Mouse (Mus musculus) limb, embryonic 15.5 days (tissue): ENCODE measurements around the gene Stag3. TPM values are rescaled to one million over a fixed set of nuclear protein-coding genes. Genes with fewer than 3 reads are reported as not detected.

Experiments used
- ATAC-seq: fragments of 200-750 bp; cut with Nextera tagmentation; 2 replicates; pipeline ENCODE4 v1.8.0; 2017; ENCODE audit warnings: low read depth, moderate TSS enrichment; ENCODE audit not compliant: insufficient number of reproducible peaks, low FRiP score, low TSS enrichment
- H3K27ac ChIP-seq: fragments of 300-500 bp; sonication (generic); 2 replicates; pipeline ENCODE4 v1.5.1; 2015; ENCODE audit warnings: moderate library complexity, mild to moderate bottlenecking, inconsistent platforms
- H3K27me3 ChIP-seq: fragments of 300-500 bp; sonication (generic); 2 replicates; pipeline ENCODE4 v1.6.1; 2015; ENCODE audit warnings: inconsistent platforms
- H3K36me3 ChIP-seq: fragments of 300-500 bp; sonication (generic); 2 replicates; pipeline ENCODE4 v1.6.1; 2015; ENCODE audit warnings: inconsistent platforms
- H3K4me1 ChIP-seq: fragments of 300-500 bp; sonication (generic); 2 replicates; pipeline ENCODE4 v1.6.1; 2015; ENCODE audit warnings: inconsistent platforms
- H3K4me2 ChIP-seq: fragments of 300-500 bp; sonication (generic); 2 replicates; pipeline ENCODE4 v1.6.1; 2015; ENCODE audit warnings: mild to moderate bottlenecking, inconsistent platforms
- H3K4me3 ChIP-seq: fragments of 300-500 bp; sonication (generic); 2 replicates; pipeline ENCODE4 v1.5.1; 2015; ENCODE audit warnings: mild to moderate bottlenecking, inconsistent platforms
- H3K9ac ChIP-seq: fragments of 300-500 bp; sonication (generic); 2 replicates; pipeline ENCODE4 v1.6.1; 2015; ENCODE audit warnings: inconsistent platforms
- H3K9me3 ChIP-seq: fragments of 300-500 bp; sonication (generic); 2 replicates; pipeline ENCODE4 v1.6.1; 2016; ENCODE audit warnings: inconsistent platforms
- WGBS: fragments of 180-500 bp; shearing (Covaris S2); methylation state at CpG from one replicate; pipeline ENCODE4 v1.1.7; 2015; 5-methylcytosine and 5-hydroxymethylcytosine counted together
- polyA plus RNA-seq: library from polyadenylated mRNA; unstranded; fragments of >200 nt; fragmentation: Nextera tagmentation; extraction: Ambion mirVana; gene quantifications from 2 replicates; pipeline ENCODE4 v1.2.1, GENCODE M21; 2015

Stag3 gene
- polyA plus RNA-seq, 1 experiment from 2014 or later: 4.8 TPM

DNA sequence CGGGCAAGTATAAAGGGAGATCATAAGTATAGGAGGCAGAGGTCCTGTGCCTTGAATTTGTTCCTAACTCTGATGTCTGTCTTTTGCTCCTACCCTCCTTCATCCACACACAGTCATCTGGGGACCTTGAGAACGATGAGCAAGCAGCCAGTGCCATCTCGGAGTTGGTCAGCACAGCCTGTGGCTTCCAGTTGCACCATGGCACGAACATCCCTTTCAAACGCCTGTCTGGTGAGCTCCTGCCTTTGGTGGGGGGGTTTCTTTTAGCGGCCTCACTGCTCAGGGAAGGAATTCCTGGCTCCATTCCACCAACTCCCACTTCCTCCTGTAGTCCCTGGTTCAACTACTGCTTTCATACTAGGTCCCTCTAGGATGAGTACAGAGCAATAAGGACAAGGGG lies 21.5 kb upstream of the Stag3 start:
- Histone ChIP-seq H3K4me3 (no peak overlapping the region), H3K4me1 (peaks cover 39% of the 10 kb centered on the region), H3K9me3 (no peaks in the 10 kb centered on the region), H3K27ac (no peak overlapping the region), H3K4me2 (no peak overlapping the region), H3K36me3 (peaks cover 54% of the 10 kb centered on the region), H3K27me3 (no peaks in the 10 kb centered on the region), H3K9ac (no peak overlapping the region)
- 85% methylated on average over 6 of the region's 6 CpGs for WGBS
- no peak for ATAC-seq

DNA sequence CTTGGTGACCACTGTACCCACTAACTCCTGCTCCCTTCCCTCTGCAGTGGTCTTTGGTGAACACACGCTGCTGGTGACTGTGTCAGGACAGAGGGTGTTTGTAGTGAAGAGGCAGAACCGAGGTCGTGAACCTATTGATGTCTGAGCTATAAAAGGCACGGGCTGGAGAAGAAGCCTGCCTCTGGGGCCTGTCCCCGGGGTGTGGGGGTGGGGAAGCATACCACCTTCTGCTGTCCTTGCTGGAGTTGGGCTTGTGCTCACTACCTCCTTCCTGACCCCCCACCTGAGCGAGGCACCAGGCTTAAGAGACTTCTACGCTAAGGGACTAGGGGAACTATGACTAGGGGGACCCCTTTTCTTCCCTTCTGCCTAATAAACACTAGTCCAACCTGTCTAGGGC lies 21.0 kb upstream of the Stag3 start:
- peaks cover 54% of the 10 kb centered on the region for H3K36me3 ChIP-seq
- H3K9me3 ChIP-seq: no peaks in the 10 kb centered on the region
- WGBS: 50% methylated on average over 7 of the region's 7 CpGs
- H3K27ac ChIP-seq: no peak overlapping the region
- H3K4me2 ChIP-seq: no peak overlapping the region
- H3K9ac ChIP-seq: no peak overlapping the region
- H3K27me3 ChIP-seq: no peaks in the 10 kb centered on the region
- ATAC-seq: no peak
- no peak overlapping the region for H3K4me3 ChIP-seq
- peaks cover 39% of the 10 kb centered on the region for H3K4me1 ChIP-seq

GRCm38 (mm10) chr5:138260051-138260450 lies 20.0 kb upstream of the Stag3 start:
- no peaks in the 10 kb centered on the region for H3K9me3 ChIP-seq
- ATAC-seq: no peak
- peaks cover 54% of the 10 kb centered on the region for H3K36me3 ChIP-seq
- WGBS: 77% methylated on average over 10 of the region's 10 CpGs
- no peak overlapping the region for H3K27ac ChIP-seq
- H3K4me3 ChIP-seq: no peak overlapping the region
- H3K4me1 ChIP-seq: peaks cover 40% of the 10 kb centered on the region
- no peaks in the 10 kb centered on the region for H3K27me3 ChIP-seq
- H3K4me2 ChIP-seq: no peak overlapping the region
- H3K9ac ChIP-seq: no peak overlapping the region

DNA sequence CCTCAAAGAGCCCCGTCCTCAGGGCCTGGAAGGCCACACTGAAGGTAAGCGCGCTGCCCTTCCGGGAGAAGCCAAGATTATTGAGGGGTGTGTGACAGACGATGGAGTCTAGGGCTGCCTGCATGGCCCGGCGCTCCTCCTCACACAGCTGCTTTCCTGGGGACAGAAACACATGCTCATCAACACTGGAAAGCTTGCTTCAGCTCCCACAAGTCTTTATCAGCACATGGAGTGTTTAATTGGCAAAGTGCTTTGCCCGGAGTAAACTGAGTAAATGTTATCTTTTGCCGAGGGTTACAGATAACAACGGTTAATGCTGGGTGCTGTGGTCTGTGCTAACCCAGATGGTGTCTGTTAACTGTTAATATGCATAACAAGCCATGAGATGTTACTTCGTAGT lies 19.2 kb upstream of the Stag3 start:
- Histone ChIP-seq H3K9ac (no peak overlapping the region), H3K27ac (no peak overlapping the region), H3K4me3 (no peak overlapping the region), H3K9me3 (no peaks in the 10 kb centered on the region), H3K4me2 (no peak overlapping the region), H3K36me3 (peaks cover 57% of the 10 kb centered on the region), H3K4me1 (peaks cover 39% of the 10 kb centered on the region), H3K27me3 (no peaks in the 10 kb centered on the region)
- ATAC-seq: no peak
- WGBS: 83% methylated on average over 11 of the region's 11 CpGs

GRCm38 (mm10) chr5:138262001-138262400 lies 18.0 kb upstream of the Stag3 start:
- no peaks in the 10 kb centered on the region for H3K27me3 ChIP-seq
- no peaks in the 10 kb centered on the region for H3K9me3 ChIP-seq
- peaks cover 64% of the 10 kb centered on the region for H3K36me3 ChIP-seq
- no peak for ATAC-seq
- H3K4me2 ChIP-seq: no peak overlapping the region
- peaks cover 30% of the 10 kb centered on the region for H3K4me1 ChIP-seq
- 71% methylated on average over 4 of the region's 4 CpGs for WGBS
- H3K9ac ChIP-seq: no peak overlapping the region
- 0 out of 2 replicates have a peak overlapping the region, but pooled peaks have one; percentile 89 for H3K4me3 ChIP-seq
- no peak overlapping the region for H3K27ac ChIP-seq

- peak overlapping the region; percentile 92 for H3K4me2 ChIP-seq
- H3K36me3 ChIP-seq: peaks cover 59% of the 10 kb centered on the region
- H3K4me3 ChIP-seq: peak overlapping the region; percentile 89
- WGBS: 63% methylated on average over 18 of the region's 18 CpGs
- H3K9me3 ChIP-seq: no peaks in the 10 kb centered on the region
- peaks cover 26% of the 10 kb centered on the region for H3K4me1 ChIP-seq
- H3K27ac ChIP-seq: no peak overlapping the region
- ATAC-seq: no peak
- H3K9ac ChIP-seq: peak overlapping the region; percentile 96
- H3K27me3 ChIP-seq: no peaks in the 10 kb centered on the region
Measured at GRCm38 (mm10) chr5:138262582-138263240, 17.3 kb upstream of the Stag3 start.

DNA sequence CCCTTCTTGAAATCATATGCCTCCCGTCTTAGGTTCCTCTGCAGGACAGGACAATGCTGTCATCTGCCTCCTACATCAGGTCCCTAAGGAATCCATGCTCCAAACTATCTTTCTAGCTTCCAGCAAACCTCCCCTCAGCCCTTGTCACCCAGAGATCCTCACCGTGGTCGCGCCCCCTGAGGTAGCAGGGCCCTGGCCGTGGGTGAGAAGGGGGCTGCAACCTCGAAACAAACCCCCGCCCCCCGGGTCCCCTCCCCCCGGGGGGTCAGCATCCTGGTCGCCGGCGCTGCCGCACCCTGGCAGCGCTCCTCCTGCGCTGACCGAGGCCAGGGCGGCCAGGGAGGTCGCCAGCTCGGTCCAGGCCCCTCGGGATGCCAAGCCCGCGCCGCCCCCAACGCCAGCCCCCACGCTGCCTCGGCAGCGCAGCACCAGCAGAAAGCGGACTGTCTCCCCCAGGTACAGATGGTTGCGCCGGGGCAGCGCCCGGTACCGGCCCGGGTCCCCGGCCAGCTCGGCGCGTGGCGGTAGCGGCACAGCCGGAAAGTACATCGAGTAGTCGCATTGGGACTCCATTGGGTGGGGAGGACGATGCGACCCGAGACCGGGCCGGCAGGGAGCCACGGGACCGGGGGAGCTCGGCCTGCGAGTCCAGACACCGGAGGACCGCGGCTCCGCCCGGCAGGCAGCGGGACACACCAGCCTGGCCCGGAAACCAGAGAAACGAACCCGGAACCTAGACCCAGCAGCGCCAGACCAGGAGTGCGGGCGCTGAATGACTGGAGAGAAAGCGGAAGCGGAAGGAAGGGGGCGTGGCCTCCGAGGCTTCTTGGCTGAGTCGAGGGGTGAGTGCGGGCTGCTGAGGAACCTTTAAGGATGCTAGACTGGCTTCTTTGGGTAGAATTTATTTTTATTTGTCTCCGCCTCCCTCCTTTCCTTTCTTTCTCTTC lies 16.5 kb upstream of the Stag3 start, which contains the start of gene BC037034:
Gene BC037034 (minus strand): TSS at position 774 of the 947 bp plus-strand sequence.
- Histone ChIP-seq H3K9ac (peak within 1 kb of the TSS; percentile 96), H3K36me3 (peaks cover 52% of the 10 kb centered on the region), H3K4me3 (peak within 1 kb of the TSS; percentile 89), H3K4me2 (peak within 1 kb of the TSS; percentile 92), H3K27ac (peak within 1 kb of the TSS; percentile 79), H3K9me3 (no peaks in the 10 kb centered on the region), H3K27me3 (no peaks in the 10 kb centered on the region), H3K4me1 (peaks cover 26% of the 10 kb centered on the region)
- peak; percentile 81 for ATAC-seq
- under 1% methylated on average over 64 of the region's 71 CpGs for WGBS

GRCm38 (mm10) chr5:138264207-138264578 lies 15.8 kb upstream of the Stag3 start:
- Histone ChIP-seq H3K4me1 (peaks cover 26% of the 10 kb centered on the region), H3K27ac (peak overlapping the region; percentile 79), H3K4me2 (peak overlapping the region; percentile 92), H3K27me3 (no peaks in the 10 kb centered on the region), H3K9me3 (no peaks in the 10 kb centered on the region), H3K36me3 (peaks cover 45% of the 10 kb centered on the region), H3K4me3 (peak overlapping the region; percentile 89), H3K9ac (peak overlapping the region; percentile 96)
- WGBS: 10% methylated on average over 6 of the region's 6 CpGs
- ATAC-seq: no peak

DNA sequence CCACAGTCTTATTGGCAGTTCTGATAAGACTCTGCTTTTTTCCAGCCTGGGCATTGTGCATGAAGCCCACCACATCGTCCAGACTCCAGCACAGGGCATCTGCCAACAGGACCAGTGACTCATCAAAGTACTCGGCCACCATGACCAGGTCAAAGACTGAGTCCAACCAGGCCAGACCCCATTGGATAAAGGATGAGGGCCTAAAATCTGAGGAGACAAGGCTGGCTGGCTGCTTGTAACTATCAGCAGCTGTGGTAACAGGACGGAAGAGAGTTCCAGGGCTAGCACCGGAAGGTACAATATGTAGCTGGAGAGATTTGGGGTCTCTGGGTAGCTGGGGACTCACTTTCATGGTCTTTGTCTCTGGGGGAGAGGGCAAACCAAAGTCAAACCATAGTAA lies 14.3 kb upstream of the Stag3 start:
- Histone ChIP-seq H3K9ac (no peak overlapping the region), H3K4me3 (no peak overlapping the region), H3K36me3 (peaks cover 30% of the 10 kb centered on the region), H3K4me2 (no peak overlapping the region), H3K9me3 (no peaks in the 10 kb centered on the region), H3K4me1 (peaks cover 21% of the 10 kb centered on the region), H3K27ac (no peak overlapping the region), H3K27me3 (no peaks in the 10 kb centered on the region)
- 93% methylated on average over 4 of the region's 4 CpGs for WGBS
- no peak for ATAC-seq

GRCm38 (mm10) chr5:138267114-138267513 lies 12.9 kb upstream of the Stag3 start:
- Histone ChIP-seq H3K36me3 (peaks cover 17% of the 10 kb centered on the region), H3K4me3 (no peak overlapping the region), H3K27me3 (no peaks in the 10 kb centered on the region), H3K9me3 (no peaks in the 10 kb centered on the region), H3K27ac (no peak overlapping the region), H3K4me2 (no peak overlapping the region), H3K9ac (no peak overlapping the region), H3K4me1 (peaks cover 25% of the 10 kb centered on the region)
- 85% methylated on average over 3 of the region's 3 CpGs for WGBS
- no peak for ATAC-seq

DNA sequence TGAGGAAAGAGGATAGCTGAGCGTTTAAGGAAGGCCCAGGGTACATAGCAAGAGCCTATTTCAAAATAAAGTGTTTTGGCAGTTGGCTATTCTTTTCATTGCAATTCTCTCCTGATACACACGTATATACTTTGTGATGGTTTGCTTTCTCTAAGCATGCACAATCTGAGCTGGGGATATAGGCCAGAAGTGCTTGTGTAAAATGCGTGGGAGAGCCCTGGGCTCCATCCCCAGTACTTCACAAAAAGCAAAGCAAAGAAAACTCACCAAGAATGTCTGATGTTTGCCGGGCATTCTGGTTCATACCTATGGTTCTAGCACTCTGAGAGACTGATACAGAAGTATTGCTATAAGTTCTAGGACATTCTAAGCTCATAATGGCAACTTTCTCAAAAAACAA lies 11.1 kb upstream of the Stag3 start:
- WGBS: 69% methylated on average over 4 of the region's 4 CpGs
- Histone ChIP-seq H3K9ac (no peak overlapping the region), H3K27me3 (no peaks in the 10 kb centered on the region), H3K4me3 (no peak overlapping the region), H3K27ac (no peak overlapping the region), H3K9me3 (no peaks in the 10 kb centered on the region), H3K36me3 (peaks cover 13% of the 10 kb centered on the region), H3K4me2 (no peak overlapping the region), H3K4me1 (peaks cover 25% of the 10 kb centered on the region)
- ATAC-seq: no peak

DNA sequence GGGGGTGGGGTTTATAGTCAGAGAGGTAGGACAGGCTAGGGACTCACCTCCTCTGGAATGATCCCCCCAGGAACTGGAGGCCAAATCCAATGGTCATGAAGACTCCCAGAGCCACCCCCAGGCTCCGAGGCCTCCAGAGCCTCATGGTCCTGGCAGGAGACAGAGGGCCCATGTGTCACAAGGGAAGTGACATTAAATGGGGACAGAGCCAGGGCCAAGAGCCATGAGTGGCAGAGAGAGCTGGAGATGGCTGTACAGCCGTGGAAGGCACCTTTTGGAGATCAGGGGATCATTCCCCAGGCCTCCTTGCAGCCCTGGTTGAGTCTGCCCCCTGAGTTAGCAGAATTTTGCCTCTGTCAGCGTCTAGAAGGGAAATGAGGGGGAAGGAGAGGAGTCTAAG lies 8.8 kb upstream of the Stag3 start:
- Histone ChIP-seq H3K27ac (no peak overlapping the region), H3K27me3 (no peaks in the 10 kb centered on the region), H3K9ac (no peak overlapping the region), H3K9me3 (no peaks in the 10 kb centered on the region), H3K36me3 (peaks cover 10% of the 10 kb centered on the region; the same call in 1 of the 2 replicates), H3K4me1 (peaks cover 32% of the 10 kb centered on the region), H3K4me3 (no peak overlapping the region), H3K4me2 (no peak overlapping the region)
- WGBS: 51% methylated on average over 3 of the region's 3 CpGs
- ATAC-seq: no peak
